Mouse (Mus musculus) C2C12 (cell line): ENCODE measurements at regions not wholly inside any gene's neighbourhood (a gene's known extent, or its start where the extent isn't known, plus 50 kb on each side); places are given as distances from the start of the nearest gene placed in this dataset.
"Not testable (repeated sequence)": the region's sequence is repeated elsewhere in the genome, so short reads cannot be mapped to it uniquely, and the experiment has no call there.

Experiments used
- H3K27me3 ChIP-seq: one replicate; pipeline ENCODE4 v1.6.1; 2011; ENCODE audit not compliant: control insufficient read depth, insufficient read depth, insufficient read length
- H3K36me3 ChIP-seq: one replicate; pipeline ENCODE4 v1.6.1; 2011; ENCODE audit not compliant: control insufficient read depth, insufficient read depth
- H3K4me3 ChIP-seq: one replicate; pipeline ENCODE4 v1.5.1; 2011; ENCODE audit warnings: mild to moderate bottlenecking, control low read depth; ENCODE audit not compliant: poor library complexity, insufficient read depth, severe bottlenecking
- H3K79me2 ChIP-seq: one replicate; pipeline ENCODE4 v1.6.1; 2011; ENCODE audit not compliant: control insufficient read depth, insufficient read depth
- H3K79me3 ChIP-seq: one replicate; pipeline ENCODE4 v1.6.1; 2011; ENCODE audit warnings: low read depth, control low read depth
- H3ac ChIP-seq: one replicate; pipeline ENCODE3; 2011; ENCODE audit warnings: low read depth; ENCODE audit not compliant: control insufficient read depth, insufficient read length
- CEBPB ChIP-seq: IDR thresholded peaks from one replicate; pipeline ENCODE4 v1.6.1; 2011; ENCODE audit warnings: low read depth, mild to moderate bottlenecking, control low read depth, moderate library complexity
- CTCF ChIP-seq: IDR thresholded peaks from one replicate; pipeline ENCODE4 v1.5.1; 2011; ENCODE audit not compliant: control insufficient read depth, insufficient read depth, insufficient read length
- FOSL1 ChIP-seq: IDR thresholded peaks from one replicate; pipeline ENCODE4 v1.8.0; 2011; ENCODE audit warnings: mild to moderate bottlenecking, low read length; ENCODE audit not compliant: poor library complexity, insufficient read depth, severe bottlenecking
- MAX ChIP-seq: IDR thresholded peaks from one replicate; pipeline ENCODE4 v1.6.1; 2011; ENCODE audit warnings: mild to moderate bottlenecking, control low read depth
- MYOD1 ChIP-seq: IDR thresholded peaks from one replicate; pipeline ENCODE4 v1.6.1; 2011; ENCODE audit warnings: low read depth; ENCODE audit not compliant: control insufficient read depth, insufficient read length
- MYOG ChIP-seq: IDR thresholded peaks from one replicate; pipeline ENCODE4 v1.6.1; 2011; ENCODE audit not compliant: control insufficient read depth, insufficient read length; ENCODE audit errors: extremely low read depth
- USF1 ChIP-seq: IDR thresholded peaks from one replicate; pipeline ENCODE4 v1.6.1; 2011; ENCODE audit warnings: low read depth, mild to moderate bottlenecking, control low read depth, moderate library complexity

GRCm38 (mm10) chr8:37159481-37159880 lies 166.1 kb downstream of the AI429214 start:
- no peaks in the 10 kb centered on the region for H3K27me3 ChIP-seq
- TF ChIP-seq CEBPB: no peak
- H3K79me3 ChIP-seq: no peaks in the 10 kb centered on the region
- no peaks in the 10 kb centered on the region for H3K79me2 ChIP-seq
- H3K36me3 ChIP-seq: no peaks in the 10 kb centered on the region
- no peak overlapping the region for H3K4me3 ChIP-seq
- no peak overlapping the region for H3ac ChIP-seq

DNA sequence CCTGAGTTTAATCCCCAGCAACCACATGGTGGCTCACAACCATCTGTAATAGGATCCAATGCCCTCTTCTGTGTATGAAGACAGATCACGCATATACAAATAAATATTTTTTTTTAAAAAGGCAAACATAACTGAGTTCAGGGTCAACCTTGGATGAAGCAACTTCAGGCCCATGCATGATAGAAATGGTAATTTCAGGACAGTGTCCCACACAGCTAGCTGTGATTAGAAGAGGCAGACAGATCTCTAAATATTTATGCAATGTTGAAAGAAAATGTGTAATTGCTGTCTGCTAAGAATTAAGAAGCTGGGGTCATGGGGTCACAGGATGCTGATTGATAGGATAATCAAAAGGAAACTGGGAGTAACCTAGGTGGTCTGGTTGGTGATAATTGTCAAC lies 203.5 kb downstream of the AI429214 start:
- H3K79me2 ChIP-seq: no peaks in the 10 kb centered on the region
- no peaks in the 10 kb centered on the region for H3K79me3 ChIP-seq

GRCm38 (mm10) chr8:37215894-37216293 lies 222.5 kb downstream of the AI429214 start:
- Histone ChIP-seq H3K79me2 (no peaks in the 10 kb centered on the region), H3K27me3 (no peaks in the 10 kb centered on the region), H3K4me3 (no peak overlapping the region), H3ac (no peak overlapping the region), H3K36me3 (no peaks in the 10 kb centered on the region), H3K79me3 (no peaks in the 10 kb centered on the region)
- TF ChIP-seq MYOG: no peak
- TF ChIP-seq CTCF: no peak
- no peak for TF ChIP-seq FOSL1
- no peak for TF ChIP-seq USF1
- TF ChIP-seq MYOD1: no peak
- no peak for TF ChIP-seq MAX
- no peak for TF ChIP-seq CEBPB

More for the DNA sequence above, 203.5 kb downstream of the AI429214 start:
- Histone ChIP-seq H3K36me3 (no peaks in the 10 kb centered on the region), H3ac (no peak overlapping the region), H3K27me3 (no peaks in the 10 kb centered on the region), H3K4me3 (no peak overlapping the region)
- TF ChIP-seq MYOG (no peak), CEBPB (no peak), FOSL1 (no peak), MYOD1 (no peak), MAX (no peak)

DNA sequence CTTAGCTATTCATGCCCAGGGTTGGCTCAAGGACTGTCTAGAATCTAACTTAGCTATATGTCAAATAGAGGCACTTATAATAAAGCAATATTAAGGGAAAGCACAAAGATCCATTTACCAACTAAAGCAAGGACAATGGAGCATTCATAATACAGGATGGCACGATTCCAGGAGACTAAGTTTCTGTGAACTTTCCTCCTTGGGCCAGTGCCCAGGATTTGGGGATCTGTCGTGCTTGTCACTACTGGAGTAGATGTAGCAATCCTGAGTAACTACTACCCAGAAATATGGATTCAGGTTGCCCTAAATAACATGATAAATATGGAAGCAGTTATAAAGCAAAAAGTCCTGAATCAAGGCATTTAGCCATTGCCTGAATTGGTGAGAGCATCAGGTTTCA lies 233.7 kb downstream of the AI429214 start:
- no peaks in the 10 kb centered on the region for H3K36me3 ChIP-seq
- no peak overlapping the region for H3ac ChIP-seq
- no peaks in the 10 kb centered on the region for H3K79me3 ChIP-seq
- no peaks in the 10 kb centered on the region for H3K79me2 ChIP-seq
- TF ChIP-seq CTCF (no peak), USF1 (no peak)
- no peak overlapping the region for H3K4me3 ChIP-seq
- no peaks in the 10 kb centered on the region for H3K27me3 ChIP-seq

- Histone ChIP-seq H3K79me3 (no peaks in the 10 kb centered on the region), H3ac (no peak overlapping the region), H3K27me3 (no peaks in the 10 kb centered on the region), H3K4me3 (no peak overlapping the region), H3K36me3 (no peaks in the 10 kb centered on the region), H3K79me2 (no peaks in the 10 kb centered on the region)
- TF ChIP-seq FOSL1 (no peak), MAX (no peak), USF1 (no peak), CEBPB (no peak), MYOG (no peak), MYOD1 (no peak), CTCF (no peak)
These were observed 243.9 kb downstream of the AI429214 start for GRCm38 (mm10) chr8:37237306-37237705.

GRCm38 (mm10) chr8:37239354-37239753 lies 245.9 kb downstream of the AI429214 start:
- Histone ChIP-seq H3K79me3 (no peaks in the 10 kb centered on the region), H3K27me3 (no peaks in the 10 kb centered on the region), H3K4me3 (no peak overlapping the region), H3K79me2 (no peaks in the 10 kb centered on the region), H3K36me3 (no peaks in the 10 kb centered on the region), H3ac (no peak overlapping the region)
- TF ChIP-seq MYOD1 (no peak), CTCF (no peak), USF1 (no peak), CEBPB (no peak), MAX (no peak), MYOG (no peak), FOSL1 (no peak)

- H3K27me3 ChIP-seq, H3K79me3 ChIP-seq, H3K36me3 ChIP-seq, H3K4me3 ChIP-seq, H3K79me2 ChIP-seq, H3ac ChIP-seq: not testable (repeated sequence)
These were observed 257.8 kb downstream of the AI429214 start for GRCm38 (mm10) chr8:37251234-37251633.
